Mouse (Mus musculus) limb, embryonic 11.5 days (tissue): ENCODE data around the gene Msi2. TPM values are rescaled to one million over a fixed set of nuclear protein-coding genes. Genes with fewer than 3 reads are reported as not detected.
A peak's percentile ranks its signal among the peaks of the same experiment; 100 is the strongest.

Experiments
- ATAC-seq: fragments of 200-750 bp; cut with Nextera tagmentation; 2 replicates; pipeline ENCODE4 v1.8.0; 2017; ENCODE audit warnings: low read depth; ENCODE audit not compliant: insufficient number of reproducible peaks, low FRiP score, low TSS enrichment
- DNase-seq: peaks from one replicate; pipeline ENCODE4 v3.0.0-alpha.2; 2015; ENCODE audit warnings: low spot score
- H3K27ac ChIP-seq: fragments of 300-500 bp; sonication (generic); replicated peaks from 2 replicates; pipeline ENCODE4 v1.5.1; 2014; ENCODE audit warnings: low read depth, mild to moderate bottlenecking, low read length
- H3K27me3 ChIP-seq: fragments of 300-500 bp; sonication (generic); 2 replicates; pipeline ENCODE4 v1.6.1; 2014; ENCODE audit warnings: mild to moderate bottlenecking, low read length, mixed read lengths; ENCODE audit not compliant: control insufficient read depth, insufficient read depth
- H3K36me3 ChIP-seq: fragments of 300-500 bp; sonication (generic); 2 replicates; pipeline ENCODE4 v1.6.1; 2014; ENCODE audit warnings: mild to moderate bottlenecking, low read length, moderate library complexity, mixed read lengths; ENCODE audit not compliant: control insufficient read depth, insufficient read depth
- H3K4me1 ChIP-seq: fragments of 300-500 bp; sonication (generic); 2 replicates; pipeline ENCODE4 v1.6.1; 2014; ENCODE audit warnings: low read length, mixed read lengths; ENCODE audit not compliant: control insufficient read depth, insufficient read depth
- H3K4me2 ChIP-seq: fragments of 300-500 bp; sonication (generic); 2 replicates; pipeline ENCODE4 v1.6.1; 2014; ENCODE audit warnings: low read depth, mild to moderate bottlenecking, moderate library complexity; ENCODE audit not compliant: severe bottlenecking
- H3K4me3 ChIP-seq: fragments of 300-500 bp; sonication (generic); 2 replicates; pipeline ENCODE4 v1.5.1; 2014; ENCODE audit warnings: low read depth, low read length
- H3K9ac ChIP-seq: fragments of 300-500 bp; sonication (generic); 2 replicates; pipeline ENCODE4 v1.6.1; 2014; ENCODE audit warnings: mild to moderate bottlenecking, low read length
- H3K9me3 ChIP-seq: fragments of 300-500 bp; sonication (generic); 2 replicates; pipeline ENCODE4 v1.6.1; 2016; ENCODE audit warnings: low read length; ENCODE audit not compliant: control insufficient read depth
- WGBS: fragments of 180-500 bp; shearing (Covaris S2); extraction: QIAGEN DNeasy Blood & Tissue Kit; methylation state at CpG from one replicate; pipeline ENCODE4 v1.1.7; 2014; 5-methylcytosine and 5-hydroxymethylcytosine counted together
- polyA plus RNA-seq: library from polyadenylated mRNA; unstranded; fragments of >200 nt; fragmentation: Nextera tagmentation; extraction: Ambion mirVana; gene quantifications from 2 replicates; pipeline ENCODE4 v1.2.1, GENCODE M21; 2014

Gene Msi2
- polyA plus RNA-seq, 1 experiment from 2014 or later: 18.1 TPM

- DNase-seq (no peak), ATAC-seq (no peak)
- no peak overlapping the region for H3K27ac ChIP-seq
- no peaks in the 10 kb centered on the region for H3K36me3 ChIP-seq
- H3K27me3 ChIP-seq: no peaks in the 10 kb centered on the region
- no peak overlapping the region for H3K4me2 ChIP-seq
- 79% methylated on average over 11 of the region's 11 CpGs for WGBS
- no peak overlapping the region for H3K4me3 ChIP-seq
- H3K9ac ChIP-seq: no peak overlapping the region
- peaks cover 34% of the 10 kb centered on the region for H3K4me1 ChIP-seq
- no peaks in the 10 kb centered on the region for H3K9me3 ChIP-seq
Observed at GRCm38 (mm10) chr11:88482636-88483035, 235.7 kb downstream of the Msi2 start.

- peaks cover 34% of the 10 kb centered on the region for H3K4me1 ChIP-seq
- H3K9ac ChIP-seq: no peak overlapping the region
- no peaks in the 10 kb centered on the region for H3K36me3 ChIP-seq
- no peaks in the 10 kb centered on the region for H3K9me3 ChIP-seq
- H3K4me3 ChIP-seq: no peak overlapping the region
- DNase-seq (no peak), ATAC-seq (no peak)
- no peak overlapping the region for H3K4me2 ChIP-seq
- no peaks in the 10 kb centered on the region for H3K27me3 ChIP-seq
- no peak overlapping the region for H3K27ac ChIP-seq
- 85% methylated on average over 6 of the region's 6 CpGs for WGBS
Observed at GRCm38 (mm10) chr11:88482236-88482635, 236.1 kb downstream of the Msi2 start.

- H3K4me3 ChIP-seq: no peak overlapping the region
- no peak overlapping the region for H3K9ac ChIP-seq
- WGBS: 70% methylated on average over 7 of the region's 7 CpGs
- H3K36me3 ChIP-seq: no peaks in the 10 kb centered on the region
- H3K4me2 ChIP-seq: no peak overlapping the region
- DNase-seq: peak; percentile 44
- H3K27me3 ChIP-seq: no peaks in the 10 kb centered on the region
- ATAC-seq: peak; percentile 31; the same call in 1 of the 2 replicates
- H3K4me1 ChIP-seq: peaks cover 34% of the 10 kb centered on the region
- H3K27ac ChIP-seq: no peak overlapping the region; the same call in 1 of the 2 replicates
- no peaks in the 10 kb centered on the region for H3K9me3 ChIP-seq
Observed at GRCm38 (mm10) chr11:88481602-88482161, 236.6 kb downstream of the Msi2 start.

GRCm38 (mm10) chr11:88481092-88481601 is 237.2 kb downstream of the Msi2 start:
- H3K9ac ChIP-seq: no peak overlapping the region
- H3K9me3 ChIP-seq: no peaks in the 10 kb centered on the region
- H3K27ac ChIP-seq: no peak overlapping the region; the same call in 1 of the 2 replicates
- H3K27me3 ChIP-seq: no peaks in the 10 kb centered on the region
- 80% methylated on average over 9 of the region's 9 CpGs for WGBS
- ATAC-seq (no peak), DNase-seq (no peak)
- peaks cover 33% of the 10 kb centered on the region for H3K4me1 ChIP-seq
- H3K36me3 ChIP-seq: no peaks in the 10 kb centered on the region
- H3K4me3 ChIP-seq: no peak overlapping the region
- no peak overlapping the region for H3K4me2 ChIP-seq

- Histone ChIP-seq H3K27me3 (no peaks in the 10 kb centered on the region), H3K36me3 (no peaks in the 10 kb centered on the region), H3K4me3 (no peak overlapping the region), H3K9ac (no peak overlapping the region), H3K4me1 (peaks cover 20% of the 10 kb centered on the region), H3K9me3 (no peaks in the 10 kb centered on the region), H3K4me2 (no peak overlapping the region), H3K27ac (no peak overlapping the region)
- no peak for ATAC-seq
- DNase-seq: no peak
- 86% methylated on average over 5 of the region's 5 CpGs for WGBS
Observed at GRCm38 (mm10) chr11:88479498-88479897, 238.8 kb downstream of the Msi2 start.

- H3K9me3 ChIP-seq: no peaks in the 10 kb centered on the region
- H3K27me3 ChIP-seq: no peaks in the 10 kb centered on the region
- no peak overlapping the region for H3K4me3 ChIP-seq
- peaks cover 21% of the 10 kb centered on the region for H3K4me1 ChIP-seq
- DNase-seq: no peak
- no peak for ATAC-seq
- no peak overlapping the region for H3K9ac ChIP-seq
- H3K4me2 ChIP-seq: no peak overlapping the region
- H3K27ac ChIP-seq: no peak overlapping the region
- WGBS: 82% methylated on average over 4 of the region's 4 CpGs
- H3K36me3 ChIP-seq: no peaks in the 10 kb centered on the region
Observed at GRCm38 (mm10) chr11:88474889-88475440, 243.3 kb downstream of the Msi2 start.

- no peak overlapping the region for H3K4me2 ChIP-seq
- 42% methylated on average over 8 of the region's 8 CpGs for WGBS
- H3K36me3 ChIP-seq: no peaks in the 10 kb centered on the region
- no peaks in the 10 kb centered on the region for H3K27me3 ChIP-seq
- peaks cover 18% of the 10 kb centered on the region for H3K4me1 ChIP-seq
- no peak overlapping the region for H3K9ac ChIP-seq
- DNase-seq (no peak), ATAC-seq (no peak)
- H3K27ac ChIP-seq: no peak overlapping the region
- no peak overlapping the region for H3K4me3 ChIP-seq
- no peaks in the 10 kb centered on the region for H3K9me3 ChIP-seq
Observed at GRCm38 (mm10) chr11:88472731-88473130, 245.6 kb downstream of the Msi2 start.

- ATAC-seq (no peak), DNase-seq (no peak)
- Histone ChIP-seq H3K9me3 (no peaks in the 10 kb centered on the region), H3K4me2 (no peak overlapping the region), H3K27ac (no peak overlapping the region), H3K36me3 (no peaks in the 10 kb centered on the region), H3K4me3 (no peak overlapping the region), H3K4me1 (peaks cover 18% of the 10 kb centered on the region), H3K9ac (no peak overlapping the region), H3K27me3 (no peaks in the 10 kb centered on the region)
- 74% methylated on average over 12 of the region's 12 CpGs for WGBS
Observed at GRCm38 (mm10) chr11:88471981-88472647, 246.2 kb downstream of the Msi2 start.
